Mouse (Mus musculus) myocyte (in vitro differentiated cells): Measurements from ENCODE around the gene Fstl4.

Experiments
- E2F4 ChIP-seq: IDR thresholded peaks from one replicate; pipeline ENCODE4 v1.6.1; 2011; ENCODE audit warnings: mild to moderate bottlenecking, control low read depth, moderate library complexity; ENCODE audit not compliant: insufficient read depth
- POLR2A ChIP-seq: IDR thresholded peaks from one replicate; pipeline ENCODE4 v1.6.1; 2011; ENCODE audit warnings: low read depth, mild to moderate bottlenecking, control low read depth, moderate library complexity; ENCODE audit not compliant: insufficient read length
- SRF ChIP-seq: IDR thresholded peaks from one replicate; pipeline ENCODE4 v1.6.1; 2011; ENCODE audit warnings: low read depth; ENCODE audit not compliant: control insufficient read depth, insufficient read length
- TCF3 ChIP-seq: IDR thresholded peaks from one replicate; pipeline ENCODE4 v1.6.1; 2011; ENCODE audit warnings: low read depth, control low read depth; ENCODE audit not compliant: insufficient read length
- USF1 ChIP-seq: IDR thresholded peaks from one replicate; pipeline ENCODE4 v1.6.1; 2011; ENCODE audit warnings: low read depth, mild to moderate bottlenecking, control low read depth, moderate library complexity

- no peak for TF ChIP-seq SRF
- TF ChIP-seq POLR2A = no peak
- no peak for TF ChIP-seq USF1
- TF ChIP-seq E2F4 = no peak
- no peak for TF ChIP-seq TCF3
Observed at GRCm38 (mm10) chr11:52816004-52816403, 51.6 kb downstream of the Fstl4 start.
